Mouse (Mus musculus) lung, postnatal 0 days (tissue): ENCODE measurements at regions not wholly inside any gene's neighbourhood (a gene's known extent, or its start where the extent isn't known, plus 50 kb on each side); places are given as distances from the start of the nearest gene placed in this dataset.

ENCODE experiments used
- ATAC-seq: fragments of 200-750 bp; cut with Nextera tagmentation; 2 replicates; pipeline ENCODE4 v1.8.0; 2017; ENCODE audit warnings: moderate library complexity
- DNase-seq: peaks from one replicate; pipeline ENCODE4 v3.0.0-alpha.2; 2016; ENCODE audit warnings: low spot score
- H3K27ac ChIP-seq: fragments of 300-500 bp; sonication (generic); 2 replicates; pipeline ENCODE4 v1.5.1; 2014; ENCODE audit warnings: antibody characterized with exemption, mild to moderate bottlenecking, low read length, mixed read lengths
- H3K27me3 ChIP-seq: fragments of 300-500 bp; sonication (generic); replicated peaks from 2 replicates; pipeline ENCODE4 v1.6.1; 2014; ENCODE audit warnings: low read length, mixed read lengths; ENCODE audit not compliant: insufficient read depth
- H3K36me3 ChIP-seq: fragments of 300-500 bp; sonication (generic); 2 replicates; pipeline ENCODE4 v1.6.1; 2014; ENCODE audit warnings: low read length, mixed read lengths; ENCODE audit not compliant: insufficient read depth
- H3K4me1 ChIP-seq: fragments of 300-500 bp; sonication (generic); 2 replicates; pipeline ENCODE4 v1.6.1; 2014; ENCODE audit warnings: antibody characterized with exemption, low read depth, low read length, mixed read lengths; ENCODE audit not compliant: insufficient read depth
- H3K4me2 ChIP-seq: fragments of 300-500 bp; sonication (generic); replicated peaks from 2 replicates; pipeline ENCODE4 v1.6.1; 2014; ENCODE audit warnings: low read depth, mild to moderate bottlenecking, low read length, moderate library complexity, mixed read lengths
- H3K4me3 ChIP-seq: fragments of 300-500 bp; sonication (generic); 2 replicates; pipeline ENCODE4 v1.5.1; 2014; ENCODE audit warnings: low read depth, low read length
- H3K9ac ChIP-seq: fragments of 300-500 bp; sonication (generic); replicated peaks from 2 replicates; pipeline ENCODE4 v1.6.1; 2014; ENCODE audit warnings: low read depth, mild to moderate bottlenecking
- H3K9me3 ChIP-seq: fragments of 300-500 bp; sonication (generic); 2 replicates; pipeline ENCODE4 v1.6.1; 2016; ENCODE audit warnings: low read length, mixed read lengths
- CTCF ChIP-seq: IDR thresholded peaks from 2 replicates; pipeline ENCODE4 v1.5.1; 2016; ENCODE audit warnings: antibody characterized with exemption, mild to moderate bottlenecking
- EP300 ChIP-seq: IDR thresholded peaks from 2 replicates; pipeline ENCODE4 v1.6.1; 2016; ENCODE audit warnings: antibody characterized with exemption, mild to moderate bottlenecking, control low read depth
- WGBS: fragments of 180-500 bp; shearing (Covaris S2); extraction: QIAGEN DNeasy Blood & Tissue Kit; methylation state at CpG from one replicate; pipeline ENCODE4 v1.1.7; 2014; 5-methylcytosine and 5-hydroxymethylcytosine counted together

DNA sequence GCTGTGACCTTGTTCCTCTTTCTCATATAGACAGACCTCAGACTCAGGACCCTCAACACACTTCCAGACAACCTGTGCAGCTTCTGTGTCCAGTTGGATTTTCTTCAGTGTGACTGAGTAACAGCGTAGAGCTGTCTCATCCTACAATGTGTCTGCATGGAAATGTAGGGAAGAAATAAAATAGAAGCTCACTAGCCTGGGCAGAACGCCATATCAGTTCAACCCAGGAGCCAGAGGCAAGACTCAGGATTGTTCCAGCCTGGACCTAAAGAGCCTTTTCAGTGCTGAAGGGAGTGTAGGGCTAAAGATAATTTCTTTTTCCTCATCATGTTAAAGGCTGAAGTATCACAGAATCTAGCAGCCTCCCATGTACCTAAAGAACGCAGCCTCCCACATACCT is 88.9 kb downstream of the H2al1j start:
- TF ChIP-seq CTCF (no peak), EP300 (no peak)
- Histone ChIP-seq H3K4me2 (no peak overlapping the region), H3K9me3 (no peaks in the 10 kb centered on the region), H3K36me3 (no peaks in the 10 kb centered on the region), H3K9ac (no peak overlapping the region), H3K4me1 (no peaks in the 10 kb centered on the region), H3K27ac (no peak overlapping the region), H3K4me3 (no peak overlapping the region), H3K27me3 (no peaks in the 10 kb centered on the region)
- DNase-seq (no peak), ATAC-seq (no peak)
- WGBS = 90% methylated on average over 3 of the region's 3 CpGs

DNA sequence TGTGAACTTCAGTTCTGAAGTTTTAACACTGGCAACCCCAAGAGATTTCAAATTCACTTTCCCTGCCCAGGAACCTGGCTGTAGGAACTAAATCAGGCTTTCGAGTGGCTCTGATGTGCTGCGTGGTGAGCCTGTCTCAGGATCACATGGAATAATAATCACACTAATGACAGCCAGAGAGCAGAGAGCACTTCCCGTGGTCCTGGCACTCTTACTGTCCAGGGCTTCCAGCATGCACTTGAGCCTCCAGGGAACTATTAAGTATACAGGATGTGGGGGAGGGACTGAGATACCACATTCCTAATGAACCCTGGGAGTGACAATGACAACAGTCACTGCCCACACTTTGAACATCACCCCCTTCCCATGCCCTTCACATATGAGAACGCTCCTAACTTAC is 90.2 kb downstream of the H2al1j start:
- peak; percentile 8 for DNase-seq
- peak; percentile 30; the same call in 1 of the 2 replicates for ATAC-seq

DNA sequence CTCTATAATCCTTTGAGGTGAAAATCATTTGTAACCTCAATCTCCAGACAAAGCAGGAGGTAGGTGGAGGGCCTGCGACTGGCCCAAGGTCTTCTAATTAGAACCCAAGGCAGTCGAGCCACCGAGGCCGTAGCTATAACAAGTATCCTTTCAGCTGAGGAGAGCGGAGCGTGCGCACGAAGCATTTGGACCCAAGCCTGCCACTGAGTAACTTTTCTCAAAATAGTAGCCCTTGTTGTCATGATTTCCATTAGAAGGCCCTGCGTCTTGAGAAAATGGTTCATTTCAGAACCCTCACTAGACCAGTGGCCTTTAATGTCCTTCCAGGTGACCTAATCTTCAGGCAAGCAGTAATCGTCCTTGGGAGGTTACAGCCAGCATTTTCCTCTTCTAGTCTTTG is 90.6 kb downstream of the H2al1j start:
- H3K9ac ChIP-seq = no peak overlapping the region
- no peak for DNase-seq
- WGBS = 68% methylated on average over 10 of the region's 10 CpGs
- ATAC-seq = no peak
- no peak overlapping the region for H3K4me2 ChIP-seq
- H3K36me3 ChIP-seq = no peaks in the 10 kb centered on the region
- H3K4me1 ChIP-seq = no peaks in the 10 kb centered on the region
- H3K27ac ChIP-seq = no peak overlapping the region
- TF ChIP-seq EP300 (no peak), CTCF (no peak)
- no peaks in the 10 kb centered on the region for H3K27me3 ChIP-seq
- H3K4me3 ChIP-seq = no peak overlapping the region
- H3K9me3 ChIP-seq = no peaks in the 10 kb centered on the region

More for the DNA sequence above, 90.2 kb downstream of the H2al1j start:
- Histone ChIP-seq H3K27ac (no peak overlapping the region), H3K9ac (no peak overlapping the region), H3K27me3 (no peaks in the 10 kb centered on the region), H3K4me1 (no peaks in the 10 kb centered on the region), H3K4me2 (no peak overlapping the region), H3K4me3 (no peak overlapping the region), H3K9me3 (no peaks in the 10 kb centered on the region), H3K36me3 (no peaks in the 10 kb centered on the region)
- 32% methylated on average over 4 of the region's 4 CpGs for WGBS
- no peak for TF ChIP-seq CTCF
- TF ChIP-seq EP300 = no peak

DNA sequence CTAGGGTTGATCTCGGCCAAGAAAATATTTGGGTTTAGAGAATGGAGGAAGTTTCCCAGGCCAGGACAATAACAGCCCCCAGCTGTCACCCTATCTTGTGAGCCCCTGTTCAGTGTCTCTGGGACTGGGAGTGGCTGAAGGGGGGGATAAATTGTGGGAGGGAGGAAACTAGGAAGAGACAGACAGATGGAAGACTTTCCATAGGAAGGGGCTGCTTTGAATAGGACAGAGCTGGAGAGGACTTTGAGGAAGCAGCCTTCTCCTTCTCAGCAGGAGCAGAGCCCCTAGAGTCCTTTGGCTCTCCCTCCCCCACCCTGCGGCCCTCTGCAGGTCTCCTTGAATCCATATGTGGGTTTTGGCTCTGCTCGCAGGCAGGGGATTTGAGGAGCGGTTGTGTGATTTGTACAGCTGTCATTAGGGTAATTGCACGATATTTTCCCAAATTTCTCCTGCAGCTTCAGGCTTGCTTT is 91.6 kb downstream of the H2al1j start:
- 23% methylated on average over 4 of the region's 5 CpGs for WGBS
- no peaks in the 10 kb centered on the region for H3K27me3 ChIP-seq
- H3K36me3 ChIP-seq = no peaks in the 10 kb centered on the region
- ATAC-seq = peak; percentile 5; the same call in 1 of the 2 replicates
- H3K4me3 ChIP-seq = no peak overlapping the region
- H3K9ac ChIP-seq = no peak overlapping the region
- no peak for DNase-seq
- H3K4me2 ChIP-seq = no peak overlapping the region
- H3K27ac ChIP-seq = no peak overlapping the region
- TF ChIP-seq CTCF = no peak
- no peak for TF ChIP-seq EP300
- no peaks in the 10 kb centered on the region for H3K9me3 ChIP-seq
- H3K4me1 ChIP-seq = no peaks in the 10 kb centered on the region

DNA sequence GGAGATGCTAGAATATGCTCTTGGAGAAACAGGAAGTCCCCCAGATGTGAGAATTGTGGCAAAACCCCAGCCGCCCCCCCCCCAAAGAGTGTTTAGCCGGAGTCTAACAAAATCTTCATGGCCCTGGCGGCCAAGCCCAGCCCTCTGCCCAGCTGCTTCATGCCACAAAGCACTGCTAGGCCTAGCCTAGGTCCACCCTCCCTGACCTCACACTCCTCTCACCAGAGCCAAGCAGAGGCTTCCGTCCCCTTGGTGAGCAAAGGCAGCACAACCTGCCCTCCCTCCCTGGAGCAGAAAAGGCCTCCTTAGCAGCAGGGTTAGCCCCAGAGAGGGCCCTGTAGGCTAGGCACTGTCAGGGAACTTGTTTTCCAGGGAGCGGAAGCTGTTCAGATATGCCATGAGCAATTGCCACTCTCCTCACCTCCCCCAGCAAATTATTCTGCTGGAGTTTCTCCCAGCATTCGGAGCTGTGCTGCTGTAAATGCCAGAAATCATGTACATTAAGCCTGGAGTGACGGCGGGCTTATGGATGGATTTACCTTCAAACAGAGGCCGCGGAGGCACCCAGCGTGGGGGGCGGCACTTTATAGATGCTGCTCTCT is 104.9 kb downstream of the H2al1j start:
- DNase-seq = no peak
- 60% methylated on average over 11 of the region's 12 CpGs for WGBS

DNA sequence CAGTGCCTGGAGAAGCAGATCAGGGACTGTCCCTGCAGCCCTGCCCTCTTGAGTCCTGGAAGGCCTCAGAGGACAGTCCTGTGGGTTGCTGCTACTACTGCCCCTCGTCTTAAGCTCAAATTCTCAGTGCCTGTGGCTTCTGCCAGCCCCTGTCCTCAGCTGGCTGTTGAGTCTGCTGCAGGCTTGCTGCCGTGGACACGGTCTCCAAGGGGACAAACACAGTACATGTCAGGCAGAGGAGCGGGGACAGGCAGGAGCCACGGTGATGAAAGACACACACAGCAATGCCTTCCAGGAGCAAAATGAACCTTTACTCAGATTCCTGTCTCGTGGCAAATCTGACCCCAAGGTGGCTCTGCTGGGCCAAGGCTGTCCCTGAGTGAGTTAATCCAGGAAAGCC is 107.7 kb downstream of the H2al1j start:
- Histone ChIP-seq H3K9me3 (no peaks in the 10 kb centered on the region), H3K4me1 (no peaks in the 10 kb centered on the region), H3K36me3 (no peaks in the 10 kb centered on the region), H3K9ac (no peak overlapping the region), H3K27ac (no peak overlapping the region), H3K27me3 (no peaks in the 10 kb centered on the region), H3K4me3 (no peak overlapping the region), H3K4me2 (no peak overlapping the region)
- TF ChIP-seq CTCF = no peak
- no peak for TF ChIP-seq EP300
- 45% methylated on average over 6 of the region's 6 CpGs for WGBS
- ATAC-seq (no peak), DNase-seq (no peak)

More for the DNA sequence above, 104.9 kb downstream of the H2al1j start:
- H3K4me2 ChIP-seq = no peak overlapping the region
- TF ChIP-seq CTCF (0 out of 2 replicates have a peak, but pooled peaks have one; percentile 6), EP300 (no peak)
- H3K4me1 ChIP-seq = no peaks in the 10 kb centered on the region
- H3K27me3 ChIP-seq = no peaks in the 10 kb centered on the region
- no peak overlapping the region for H3K4me3 ChIP-seq
- ATAC-seq = no peak
- no peaks in the 10 kb centered on the region for H3K9me3 ChIP-seq
- no peaks in the 10 kb centered on the region for H3K36me3 ChIP-seq
- no peak overlapping the region for H3K27ac ChIP-seq
- H3K9ac ChIP-seq = no peak overlapping the region
